Mouse (Mus musculus) embryo, embryonic 11 days (tissue): ENCODE data around the gene Pls1.

Experiments
- DNase-seq: peaks from one replicate; pipeline ENCODE4 v3.0.0-alpha.2; 2015

Gene Pls1

DNA sequence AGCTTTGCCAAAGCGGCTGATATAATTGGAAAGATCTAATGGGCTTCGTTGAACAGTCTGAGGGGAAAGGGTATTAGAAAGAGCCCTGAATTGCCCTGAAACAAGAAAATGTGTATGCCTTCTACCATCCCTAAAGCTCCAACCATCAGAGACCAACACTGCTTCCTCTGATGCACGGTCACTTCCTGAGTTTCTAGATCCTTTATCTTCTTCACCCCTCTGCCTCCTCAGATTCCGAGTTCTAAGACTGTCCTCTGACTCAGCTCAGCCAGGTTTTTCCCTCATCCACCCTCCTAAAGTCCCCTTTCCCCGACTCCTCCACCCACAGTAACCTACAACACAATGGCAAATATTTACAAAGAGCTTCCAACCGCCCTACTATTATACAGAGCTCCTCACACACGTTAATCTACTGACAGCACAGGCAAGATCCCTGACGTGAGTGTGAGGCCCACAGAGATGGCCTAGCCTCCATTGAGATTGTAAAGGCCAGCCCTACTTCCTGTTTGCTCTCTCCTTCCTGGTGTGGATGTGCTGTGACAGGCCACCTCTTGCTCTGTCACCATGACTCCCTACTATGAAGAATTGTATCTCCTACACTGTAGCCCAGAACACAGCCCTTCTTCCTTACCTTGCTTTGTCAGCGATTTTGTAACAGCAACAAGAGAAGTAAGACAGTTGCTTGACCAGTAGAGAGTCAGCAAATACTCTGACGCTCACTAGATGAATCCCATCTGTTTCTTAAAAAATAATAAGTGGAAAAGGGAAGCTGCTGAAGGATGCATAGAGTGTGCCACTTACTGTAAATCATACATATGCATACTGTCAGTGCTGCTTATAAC lies 43.3 kb downstream of the Pls1 start:
- DNase-seq, result no peak

GRCm38 (mm10) chr9:95796323-95796722 lies 48.8 kb downstream of the Pls1 start:
- no peak for DNase-seq

DNA sequence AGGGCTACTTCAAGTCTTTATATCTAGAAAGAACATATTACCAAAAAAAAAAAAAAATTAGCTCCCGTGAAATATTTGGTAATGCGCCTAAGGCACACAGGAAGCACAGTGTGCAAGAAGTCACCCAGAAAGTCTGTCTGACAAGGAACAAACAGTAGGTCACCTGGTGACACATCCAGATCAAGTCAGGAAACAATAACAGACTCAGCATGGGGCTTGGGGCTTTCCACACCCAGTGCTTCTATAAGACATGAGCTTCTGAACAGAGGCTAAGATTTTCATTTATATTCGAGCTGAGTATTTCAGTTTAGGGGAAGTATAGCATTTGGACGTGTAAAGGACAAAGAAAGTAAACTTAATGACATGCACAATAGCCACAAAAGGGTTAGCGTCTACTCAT lies 49.3 kb downstream of the Pls1 start:
- DNase-seq, result no peak

DNA sequence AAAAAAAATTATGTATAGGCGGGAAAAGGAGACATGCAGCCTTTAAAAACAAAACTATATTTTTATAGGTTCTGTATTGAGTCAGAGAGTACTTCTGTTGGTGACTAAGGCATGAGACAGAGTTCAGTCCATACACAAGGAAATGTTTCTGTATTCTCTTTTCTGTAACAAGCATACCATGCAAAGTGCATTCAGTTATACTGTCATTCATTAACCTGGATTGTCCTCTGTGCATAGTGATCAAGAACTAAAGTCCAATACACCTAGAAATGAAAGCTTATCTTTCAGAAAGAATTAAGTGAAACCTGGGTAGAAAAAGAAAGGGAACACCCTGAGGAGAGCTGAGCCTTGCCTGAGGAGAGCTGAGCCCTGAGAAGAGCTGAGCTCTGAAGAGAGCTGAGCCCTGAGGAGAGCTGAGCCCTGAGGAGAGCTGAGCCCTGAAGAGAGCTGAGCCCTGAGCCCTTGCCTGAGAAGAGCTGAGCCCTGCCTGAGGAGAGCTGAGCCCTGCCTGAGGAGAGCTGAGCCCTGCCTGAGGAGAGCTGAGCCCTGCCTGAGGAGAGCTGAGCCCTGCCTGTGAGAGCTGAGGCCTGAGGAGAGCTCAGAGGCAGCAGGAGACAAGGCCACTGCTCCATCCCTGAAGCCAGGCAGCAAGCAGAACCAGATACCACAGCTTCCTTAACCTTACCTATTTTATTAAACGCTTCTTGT lies 49.9 kb downstream of the Pls1 start:
- no peak for DNase-seq

DNA sequence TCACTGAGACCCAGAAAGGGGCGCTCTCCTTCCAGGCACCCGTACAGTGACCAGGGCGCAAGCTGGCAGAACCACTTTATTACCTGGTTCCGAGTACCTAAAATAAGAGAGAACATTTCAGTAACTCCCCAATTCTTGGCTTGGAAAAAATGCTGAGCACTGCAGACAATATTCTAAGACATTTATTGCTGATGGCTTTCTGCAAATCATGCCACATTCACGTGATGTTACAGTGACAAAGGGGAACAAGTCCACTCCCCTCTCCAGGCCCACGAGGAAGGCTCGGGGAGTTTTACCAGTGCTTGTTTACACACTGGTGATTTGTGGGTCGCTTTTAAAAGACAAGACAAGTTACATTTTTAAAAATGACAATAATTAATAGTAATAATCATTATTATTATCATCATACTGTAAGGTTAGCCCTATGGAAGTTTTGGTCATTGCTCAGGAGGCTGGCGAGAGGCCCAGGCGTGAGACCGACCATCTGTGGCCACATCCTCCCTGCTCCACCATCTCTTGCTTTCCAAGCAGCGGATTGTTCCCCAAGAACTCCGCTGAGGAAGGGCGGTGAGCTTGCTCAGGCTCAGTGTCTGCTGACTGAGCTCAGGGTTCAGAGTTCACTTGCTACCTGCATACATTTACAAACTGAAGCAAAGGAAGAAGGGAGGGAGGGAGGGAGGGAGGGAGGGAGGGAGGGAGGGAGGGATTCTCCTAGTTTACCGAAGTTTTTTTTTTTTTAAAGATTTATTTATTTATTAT lies 50.9 kb downstream of the Pls1 start:
- no peak for DNase-seq

GRCm38 (mm10) chr9:95784888-95785511 lies 60.1 kb downstream of the Pls1 start:
- no peak for DNase-seq

DNA sequence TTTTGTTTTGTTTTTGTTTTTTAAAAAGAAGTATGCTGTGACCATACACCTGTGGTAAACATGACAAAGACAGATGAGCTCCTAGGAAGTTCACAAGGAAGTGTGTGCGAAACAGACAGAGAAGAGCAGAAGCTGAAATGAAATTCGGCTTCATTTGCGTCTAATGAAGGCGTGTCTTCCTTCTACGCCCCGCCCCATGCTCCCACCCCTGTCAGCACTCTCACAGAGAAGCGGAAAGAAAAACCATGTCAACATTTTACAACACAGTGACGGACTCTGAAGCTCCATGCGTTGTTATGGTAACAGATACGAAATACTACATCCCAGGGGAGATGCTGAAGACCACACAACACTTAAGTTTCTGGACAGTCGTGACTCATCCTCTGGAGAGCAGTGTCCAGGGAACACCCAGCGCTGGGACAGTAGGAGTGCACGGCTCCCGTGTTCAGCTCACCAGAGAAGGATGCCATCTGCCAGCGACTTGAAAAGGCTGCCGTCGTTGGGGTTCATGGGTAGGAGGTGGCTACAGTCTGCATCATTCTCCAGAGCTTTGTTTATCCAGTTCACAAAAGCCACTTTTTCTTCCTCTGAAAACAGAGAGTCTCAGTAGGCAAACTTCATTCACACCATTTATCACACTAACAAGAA lies 61.3 kb downstream of the Pls1 start:
- no peak for DNase-seq

DNA sequence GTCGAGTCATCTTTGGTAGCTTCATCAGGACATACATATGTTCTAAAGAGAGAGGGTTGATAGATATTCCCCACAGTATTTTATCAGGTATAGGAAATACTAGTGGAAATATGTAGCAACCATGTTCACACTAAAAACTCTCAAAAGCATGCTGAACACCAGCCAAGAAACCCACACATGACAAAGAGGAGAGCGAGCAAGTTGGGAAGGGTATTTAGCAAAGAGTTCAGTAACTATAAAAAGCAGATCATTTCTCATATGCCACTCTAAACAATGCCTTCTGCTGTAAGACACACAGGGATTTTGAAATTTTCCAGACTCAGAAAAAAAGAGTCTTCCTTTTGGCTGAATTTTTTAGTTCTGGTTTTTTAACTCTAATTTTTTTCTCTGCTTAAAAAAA lies 73.4 kb downstream of the Pls1 start:
- no peak for DNase-seq

- no peak for DNase-seq
Measured at GRCm38 (mm10) chr9:95763218-95763617, 81.9 kb downstream of the Pls1 start.

DNA sequence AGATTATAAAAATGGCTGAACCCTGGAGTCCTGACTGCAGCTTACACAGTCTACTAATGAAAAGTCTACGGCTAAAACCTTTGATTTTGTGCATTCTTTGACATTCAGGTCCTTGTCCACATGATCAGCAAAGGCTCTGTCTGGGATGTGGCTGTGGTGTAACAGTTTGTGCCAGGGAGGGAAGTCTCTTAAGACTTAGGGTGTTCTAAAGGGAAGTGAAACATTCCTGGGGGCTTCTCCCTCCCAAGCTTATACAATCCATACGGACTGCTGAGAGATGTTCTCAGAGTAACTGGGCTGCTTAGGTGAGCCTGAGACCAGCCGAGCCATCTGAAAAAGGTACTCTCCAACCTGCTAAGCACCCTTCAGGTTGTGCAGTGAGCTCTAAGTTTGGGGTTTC lies 82.9 kb downstream of the Pls1 start:
- no peak for DNase-seq

DNA sequence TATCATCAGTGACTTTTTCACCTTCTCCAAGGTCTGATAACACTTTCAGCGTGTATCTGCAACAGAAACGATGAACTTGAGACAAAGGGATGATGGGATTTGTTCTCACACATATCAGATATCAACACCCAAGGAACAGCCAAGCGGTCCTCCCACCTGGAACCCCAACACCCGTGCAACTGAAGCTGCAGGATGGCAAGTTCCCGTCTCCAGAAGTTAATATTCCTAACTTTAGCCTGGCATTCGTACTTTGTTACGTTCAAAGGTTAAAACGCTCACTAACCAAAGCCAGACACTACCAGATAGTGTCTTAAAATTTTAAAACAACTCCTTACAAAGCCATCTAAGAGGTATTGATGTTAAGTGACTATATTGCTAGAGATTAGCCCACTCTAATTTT lies 83.7 kb downstream of the Pls1 start:
- no peak for DNase-seq

- no peak for DNase-seq
Measured at GRCm38 (mm10) chr9:95750746-95751145, 94.4 kb downstream of the Pls1 start.

DNA sequence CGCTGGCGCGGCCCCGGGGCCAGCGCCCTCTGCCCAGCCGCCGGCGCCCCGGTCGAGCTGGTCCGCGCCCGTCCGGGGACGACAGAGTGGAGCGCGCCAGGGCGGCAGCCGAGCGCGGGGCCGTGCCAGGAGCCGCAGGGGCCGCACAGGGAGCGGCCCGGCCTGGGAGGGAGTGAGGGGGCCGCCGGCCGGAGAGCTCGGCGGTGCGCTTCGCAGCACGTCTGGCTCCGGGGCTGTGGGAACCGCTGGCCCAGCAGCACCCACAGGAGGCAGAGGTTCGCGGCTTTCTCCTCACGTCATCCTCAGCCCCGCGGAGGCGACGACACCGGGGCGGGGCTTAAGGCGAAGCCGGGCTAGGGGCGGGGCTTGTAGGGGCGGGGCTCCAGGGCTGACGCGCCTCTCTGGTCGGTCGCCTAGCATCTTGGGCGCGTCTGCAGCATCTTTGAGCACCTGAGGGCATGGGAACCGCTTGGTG lies 95.0 kb downstream of the Pls1 start, which contains the start of gene Trpc1:
Gene Trpc1, minus strand, starts transcription at position 339 of the 475 bp plus-strand sequence.
- DNase-seq, result peak; percentile 93

- DNase-seq, result peak; percentile 20
Measured at GRCm38 (mm10) chr9:95749461-95749928, 95.6 kb downstream of the Pls1 start.

DNA sequence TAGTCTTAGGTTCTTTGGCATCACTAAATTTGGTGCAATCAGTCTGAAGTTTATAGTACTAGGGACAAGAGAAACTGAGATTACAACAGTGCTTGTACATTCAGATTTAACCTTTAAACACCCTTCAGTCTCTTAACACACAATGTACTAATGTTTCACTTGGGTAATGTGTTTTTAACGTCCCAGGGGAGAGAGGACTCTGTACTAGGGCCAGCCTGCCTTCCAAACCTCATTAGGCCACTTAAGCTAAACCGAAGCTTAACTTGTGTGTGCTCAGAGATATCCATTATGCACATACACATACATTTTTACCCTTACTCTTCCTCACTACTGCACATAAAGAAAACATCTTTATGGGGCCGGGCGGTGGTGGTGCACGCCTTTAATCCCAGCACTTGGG lies 97.8 kb downstream of the Pls1 start:
- no peak for DNase-seq

- DNase-seq, result no peak
Measured at GRCm38 (mm10) chr9:95744845-95745613, 100.1 kb downstream of the Pls1 start.

- no peak for DNase-seq
Measured at GRCm38 (mm10) chr9:95736238-95736637, 108.9 kb downstream of the Pls1 start.

DNA sequence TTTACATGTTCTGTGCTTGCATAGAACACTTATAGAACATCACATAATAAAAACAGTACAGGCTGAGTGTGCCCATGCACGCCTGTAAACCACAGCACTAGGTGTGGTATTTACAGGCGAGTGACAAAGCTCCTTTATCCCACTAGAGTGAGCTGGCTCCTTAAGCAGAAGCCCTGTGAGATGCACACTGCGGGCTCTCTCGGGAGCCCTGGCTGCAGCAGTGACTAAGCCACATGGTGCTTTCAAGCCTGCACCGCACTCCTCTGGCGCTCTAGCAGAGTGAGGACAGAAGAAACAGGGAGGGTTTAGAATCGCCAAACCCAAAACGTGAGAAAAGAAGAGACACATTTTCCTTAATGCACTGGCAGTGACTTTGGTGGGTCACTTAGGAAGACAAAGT lies 132.5 kb downstream of the Pls1 start:
- no peak for DNase-seq

DNA sequence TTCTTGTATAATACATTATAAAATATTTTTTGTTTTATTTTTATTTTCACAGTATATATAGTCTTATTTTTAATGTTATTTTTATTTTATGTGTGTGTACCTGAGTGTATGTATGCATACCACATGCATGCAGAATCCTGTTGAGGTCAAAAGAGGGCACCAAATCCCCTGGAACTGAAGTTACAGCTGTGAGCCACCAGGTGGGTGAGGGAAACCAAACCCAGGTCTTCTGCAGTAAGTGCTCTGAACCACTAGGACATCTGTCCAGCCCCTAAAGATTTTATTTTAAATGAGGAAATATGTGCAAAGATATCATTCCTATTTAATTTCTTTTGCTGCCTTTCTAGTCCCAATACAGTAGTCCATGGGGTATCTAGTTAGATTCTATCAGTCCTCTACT lies 136.2 kb downstream of the Pls1 start:
- DNase-seq, result no peak

GRCm38 (mm10) chr9:95705371-95705770 lies 139.7 kb downstream of the Pls1 start:
- DNase-seq, result no peak

- DNase-seq, result no peak
Measured at GRCm38 (mm10) chr9:95704078-95704477, 141.0 kb downstream of the Pls1 start.
